Mouse (Mus musculus): ENCODE results near the gene Tnfsf13. TPM values are rescaled to one million over a fixed set of nuclear protein-coding genes. Genes with fewer than 3 reads are reported as not detected.
A peak's percentile ranks its signal among the peaks of the same experiment; 100 is the strongest.

The Tnfsf13 gene
- polyA plus RNA-seq, 1 experiment from 2014 or later = 0.53 TPM

DNA sequence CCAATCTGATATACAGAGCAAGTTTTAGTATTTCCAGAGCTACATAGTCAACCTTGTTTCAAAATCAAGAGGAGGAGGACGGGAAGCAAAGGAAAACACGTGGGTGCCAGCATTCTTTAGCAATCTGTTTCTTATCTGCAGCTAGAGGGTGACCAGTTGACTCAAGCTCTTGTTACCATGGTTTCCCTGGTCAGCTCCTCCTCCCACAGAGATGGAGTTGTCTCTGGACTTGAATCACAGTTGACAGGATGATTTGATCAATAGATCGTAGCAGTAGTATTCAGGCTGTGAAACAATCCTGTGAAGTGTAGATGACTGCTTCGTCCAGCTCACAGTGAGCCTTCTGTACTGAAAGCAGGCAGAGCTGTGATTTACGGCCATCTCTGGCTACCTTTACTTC is 30.3 kb upstream of the Tnfsf13 start:
- Histone ChIP-seq H3K27me3 (replicated peaks; ENCODE audit: control insufficient read depth, insufficient read depth, low read length) (no peaks in the 10 kb centered on the region), H3K36me3 (ENCODE audit: control insufficient read depth, insufficient read depth, low read length) (no peaks in the 10 kb centered on the region), H3K9me3 (replicated peaks; ENCODE audit: control insufficient read depth, low read length) (no peaks in the 10 kb centered on the region), H3K27ac (ENCODE audit: low read depth, low read length) (no peak overlapping the region), H3K4me2 (ENCODE audit: low read length) (no peak overlapping the region), H3K4me1 (ENCODE audit: control insufficient read depth, insufficient read depth, low read length) (no peaks in the 10 kb centered on the region), H3K4me3 (ENCODE audit: low read depth, low read length) (no peak overlapping the region), H3K9ac (ENCODE audit: low read length) (no peak overlapping the region)
- ATAC-seq (no peak), DNase-seq (ENCODE audit: low spot score) (no peak)
- WGBS = 53% methylated on average over 5 of the region's 5 CpGs

DNA sequence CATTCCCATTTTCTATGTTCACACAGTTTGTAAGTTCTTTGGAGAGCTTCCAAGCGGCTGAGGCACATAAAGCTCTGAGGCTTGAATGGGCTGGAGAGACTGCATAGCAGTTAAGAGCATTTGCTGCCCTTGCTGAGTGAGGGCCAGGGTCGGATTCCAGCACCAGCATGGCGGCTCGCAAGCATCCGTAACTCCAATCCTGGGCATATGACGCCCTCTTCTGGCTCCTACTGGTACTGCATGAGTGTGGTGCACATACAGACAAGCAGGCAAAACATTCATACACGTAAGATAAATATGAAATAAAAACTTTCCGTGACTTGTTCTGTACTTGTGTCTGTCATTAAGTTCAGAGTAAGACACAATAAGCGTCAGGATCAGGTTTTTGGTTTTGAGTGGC is 29.9 kb upstream of the Tnfsf13 start:
- no peaks in the 10 kb centered on the region for H3K9me3 ChIP-seq (replicated peaks; ENCODE audit: control insufficient read depth, low read length)
- WGBS = 59% methylated on average over 9 of the region's 9 CpGs
- no peak overlapping the region for H3K27ac ChIP-seq (ENCODE audit: low read depth, low read length)
- H3K4me1 ChIP-seq (ENCODE audit: control insufficient read depth, insufficient read depth, low read length) = no peaks in the 10 kb centered on the region
- no peaks in the 10 kb centered on the region for H3K36me3 ChIP-seq (ENCODE audit: control insufficient read depth, insufficient read depth, low read length)
- ATAC-seq = no peak
- no peak overlapping the region for H3K4me2 ChIP-seq (ENCODE audit: low read length)
- H3K4me3 ChIP-seq (ENCODE audit: low read depth, low read length) = no peak overlapping the region
- H3K27me3 ChIP-seq (replicated peaks; ENCODE audit: control insufficient read depth, insufficient read depth, low read length) = no peaks in the 10 kb centered on the region
- H3K9ac ChIP-seq (ENCODE audit: low read length) = no peak overlapping the region
- DNase-seq (ENCODE audit: low spot score) = no peak

DNA sequence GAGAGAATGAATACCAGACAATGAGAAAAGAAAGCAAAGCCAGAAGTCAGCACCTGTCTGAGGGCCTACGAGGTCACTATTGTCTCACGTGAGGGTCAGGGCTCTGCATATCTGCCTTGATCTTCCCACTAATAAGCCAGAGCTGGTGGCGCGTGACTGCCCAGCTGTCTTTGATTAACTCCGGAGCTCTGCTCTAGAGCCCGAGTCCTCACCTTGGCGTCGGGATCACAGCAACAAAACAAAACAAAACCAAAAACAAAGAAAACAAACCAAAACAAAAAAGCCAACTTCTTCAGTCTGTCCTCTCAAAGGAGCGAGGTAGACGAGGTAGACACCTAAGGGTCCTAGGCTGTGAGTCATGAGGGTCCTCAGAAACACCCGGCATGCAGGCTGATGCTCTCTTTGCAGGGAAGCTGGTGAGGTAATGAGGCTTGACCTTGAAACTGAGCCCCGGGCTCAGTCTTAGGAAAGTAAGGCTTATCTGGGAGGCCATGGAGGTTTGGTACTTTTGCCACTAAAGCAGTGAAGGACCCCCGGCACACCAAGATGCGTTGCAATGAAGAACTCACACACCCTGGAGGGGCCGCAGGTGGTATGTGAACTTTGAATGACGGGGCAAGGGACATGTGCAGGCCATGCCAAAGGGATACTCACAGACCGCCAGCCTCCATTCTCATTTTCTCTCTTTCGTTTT is 29.2 kb upstream of the Tnfsf13 start:
- 80% methylated on average over 18 of the region's 18 CpGs for WGBS
- ATAC-seq = no peak

DNA sequence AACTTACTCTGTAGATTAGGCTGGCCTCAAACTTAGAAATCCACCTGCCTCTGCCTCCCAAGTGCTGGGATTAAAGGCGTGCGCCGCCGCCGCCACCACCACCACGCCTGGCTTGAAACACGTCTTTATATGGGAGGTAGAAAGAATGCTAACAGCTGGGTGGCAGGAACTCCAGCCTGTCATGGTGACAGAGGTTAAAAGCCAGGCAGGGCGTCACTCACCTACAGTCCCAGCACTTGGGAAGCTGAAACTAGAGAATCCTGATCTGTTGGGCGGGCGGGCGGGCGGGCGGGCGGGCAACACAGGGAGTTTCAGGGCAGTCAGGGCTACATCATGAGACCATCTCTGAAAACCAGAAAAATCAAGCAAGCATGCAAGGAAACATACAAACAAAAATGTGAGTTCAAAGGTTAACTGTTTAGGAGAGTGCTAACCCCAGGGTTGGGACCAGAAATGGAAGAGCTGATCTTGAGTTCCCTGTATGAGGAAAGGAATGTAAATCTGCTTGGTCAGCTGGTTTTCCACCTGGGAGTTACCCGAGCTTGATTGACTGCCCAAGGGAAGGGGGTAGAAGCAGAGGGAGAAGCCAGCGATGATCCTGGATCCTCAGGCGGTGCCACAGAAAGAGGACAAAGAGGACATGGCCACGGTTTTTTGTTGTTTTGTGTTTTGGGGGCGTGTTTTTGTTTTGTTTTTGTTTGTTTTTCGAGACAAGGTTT is 27.5 kb upstream of the Tnfsf13 start:
- Histone ChIP-seq H3K4me2 (ENCODE audit: low read length) (no peak overlapping the region), H3K9me3 (replicated peaks; ENCODE audit: control insufficient read depth, low read length) (no peaks in the 10 kb centered on the region), H3K4me1 (ENCODE audit: control insufficient read depth, insufficient read depth, low read length) (no peaks in the 10 kb centered on the region), H3K36me3 (ENCODE audit: control insufficient read depth, insufficient read depth, low read length) (no peaks in the 10 kb centered on the region), H3K9ac (ENCODE audit: low read length) (no peak overlapping the region), H3K27ac (ENCODE audit: low read depth, low read length) (no peak overlapping the region), H3K4me3 (ENCODE audit: low read depth, low read length) (no peak overlapping the region), H3K27me3 (replicated peaks; ENCODE audit: control insufficient read depth, insufficient read depth, low read length) (no peaks in the 10 kb centered on the region)
- 89% methylated on average over 20 of the region's 20 CpGs for WGBS
- DNase-seq (ENCODE audit: low spot score) (no peak), ATAC-seq (no peak)

More for the DNA sequence above, 29.2 kb upstream of the Tnfsf13 start:
- Histone ChIP-seq H3K27me3 (replicated peaks; ENCODE audit: control insufficient read depth, insufficient read depth, low read length) (no peaks in the 10 kb centered on the region), H3K4me3 (ENCODE audit: low read depth, low read length) (no peak overlapping the region), H3K27ac (ENCODE audit: low read depth, low read length) (no peak overlapping the region; the same call in 1 of the 2 replicates), H3K36me3 (ENCODE audit: control insufficient read depth, insufficient read depth, low read length) (no peaks in the 10 kb centered on the region), H3K9me3 (replicated peaks; ENCODE audit: control insufficient read depth, low read length) (no peaks in the 10 kb centered on the region), H3K9ac (ENCODE audit: low read length) (no peak overlapping the region), H3K4me1 (ENCODE audit: control insufficient read depth, insufficient read depth, low read length) (no peaks in the 10 kb centered on the region), H3K4me2 (ENCODE audit: low read length) (no peak overlapping the region)
- no peak for DNase-seq (ENCODE audit: low spot score)

DNA sequence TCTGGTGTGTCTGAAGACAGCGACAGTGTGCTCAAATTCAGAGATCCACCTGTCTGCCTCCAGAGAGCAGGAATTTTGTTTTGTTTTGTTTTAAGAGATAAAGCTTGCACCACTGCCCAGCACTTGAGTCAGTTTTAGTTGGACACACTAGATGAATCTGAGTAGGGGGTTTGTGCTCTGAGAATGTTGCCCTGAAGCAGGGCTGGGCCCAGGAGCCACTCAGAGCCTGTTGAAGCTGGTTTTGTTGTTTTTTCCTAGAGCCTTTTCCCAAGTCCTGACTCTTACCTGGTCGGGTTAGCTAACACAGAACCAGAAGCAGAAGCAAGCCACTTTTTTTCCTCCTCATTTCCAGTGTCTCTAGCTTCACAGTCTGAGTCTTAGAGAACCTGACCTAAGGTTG is 25.5 kb upstream of the Tnfsf13 start:
- no peak for DNase-seq (ENCODE audit: low spot score)
- Histone ChIP-seq H3K4me2 (ENCODE audit: low read length) (no peak overlapping the region), H3K36me3 (ENCODE audit: control insufficient read depth, insufficient read depth, low read length) (no peaks in the 10 kb centered on the region), H3K9me3 (replicated peaks; ENCODE audit: control insufficient read depth, low read length) (no peaks in the 10 kb centered on the region), H3K4me1 (ENCODE audit: control insufficient read depth, insufficient read depth, low read length) (0 out of 2 replicates have a peak, but pooled peaks cover 2% of the 10 kb centered on the region), H3K27me3 (replicated peaks; ENCODE audit: control insufficient read depth, insufficient read depth, low read length) (no peaks in the 10 kb centered on the region), H3K4me3 (ENCODE audit: low read depth, low read length) (no peak overlapping the region), H3K9ac (ENCODE audit: low read length) (no peak overlapping the region), H3K27ac (ENCODE audit: low read depth, low read length) (no peak overlapping the region)
- 72% methylated on average over 2 of the region's 2 CpGs for WGBS
- ATAC-seq = no peak

DNA sequence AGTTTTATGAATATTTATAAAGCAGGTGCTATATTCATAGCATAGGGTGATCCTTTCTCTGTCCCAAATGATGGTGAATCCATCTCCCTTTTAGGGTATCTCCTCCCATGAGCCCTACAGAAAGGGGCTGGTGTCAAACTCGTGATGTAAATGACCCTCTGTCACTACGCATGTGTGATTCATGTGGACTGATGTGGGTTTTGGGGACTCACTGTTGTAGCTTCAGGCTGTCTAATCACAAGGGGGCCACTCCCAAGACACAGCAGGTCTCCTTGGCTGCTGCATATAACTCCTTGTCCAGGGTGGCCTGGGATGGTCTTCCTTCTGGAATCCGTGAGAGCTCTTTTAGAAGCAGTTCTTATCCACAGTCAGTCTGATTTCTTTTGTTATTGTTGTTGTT is 24.9 kb upstream of the Tnfsf13 start:
- Histone ChIP-seq H3K4me1 (ENCODE audit: control insufficient read depth, insufficient read depth, low read length) (0 out of 2 replicates have a peak, but pooled peaks cover 2% of the 10 kb centered on the region), H3K27ac (ENCODE audit: low read depth, low read length) (no peak overlapping the region), H3K4me3 (ENCODE audit: low read depth, low read length) (no peak overlapping the region), H3K9ac (ENCODE audit: low read length) (no peak overlapping the region), H3K27me3 (replicated peaks; ENCODE audit: control insufficient read depth, insufficient read depth, low read length) (no peaks in the 10 kb centered on the region), H3K36me3 (ENCODE audit: control insufficient read depth, insufficient read depth, low read length) (no peaks in the 10 kb centered on the region), H3K9me3 (replicated peaks; ENCODE audit: control insufficient read depth, low read length) (no peaks in the 10 kb centered on the region), H3K4me2 (ENCODE audit: low read length) (no peak overlapping the region)
- ATAC-seq = no peak
- no peak for DNase-seq (ENCODE audit: low spot score)
- WGBS = 75% methylated on average over 3 of the region's 3 CpGs

DNA sequence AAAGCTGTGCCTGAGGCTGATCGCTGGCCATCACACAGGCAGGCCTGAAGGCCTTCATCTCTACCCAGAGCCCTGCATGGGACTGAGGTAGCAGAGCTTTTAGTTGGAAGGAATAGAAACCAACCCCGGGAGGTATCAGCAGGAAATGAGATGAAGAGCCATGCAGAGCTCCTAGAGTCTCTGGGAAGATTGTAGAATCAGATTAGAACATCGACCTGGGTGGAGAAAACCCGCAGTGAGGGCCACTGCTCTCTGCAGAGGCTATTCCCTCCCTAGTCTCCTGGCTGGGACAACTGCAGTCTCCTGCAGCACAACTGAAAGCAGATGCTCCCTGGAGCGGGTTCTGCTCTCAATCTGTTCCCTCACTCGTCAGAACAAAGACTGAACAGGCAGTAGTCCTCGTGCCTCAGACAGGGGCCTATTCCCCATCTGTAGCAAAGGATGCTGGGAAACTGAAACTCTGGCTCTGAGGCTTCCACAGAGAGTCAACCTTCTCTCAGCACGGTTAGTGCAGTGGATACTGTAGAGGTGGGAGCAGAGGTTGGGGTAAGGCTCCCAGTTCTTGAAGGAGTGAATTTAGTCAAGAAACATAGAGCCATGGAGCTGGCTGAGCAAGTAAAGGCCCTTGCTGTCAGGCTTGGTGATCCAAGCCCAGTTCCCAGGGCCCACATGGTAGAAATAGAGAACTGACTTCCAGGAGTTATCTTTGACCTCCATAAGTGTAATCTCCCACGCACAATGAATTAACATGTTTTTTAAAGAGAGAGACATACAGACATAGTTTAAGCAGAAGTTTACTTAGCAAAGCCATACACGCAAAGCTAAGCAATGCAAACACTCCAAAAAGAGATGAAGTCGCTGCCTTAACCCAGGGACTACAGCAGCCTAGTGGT is 24.2 kb upstream of the Tnfsf13 start:
- H3K9me3 ChIP-seq (replicated peaks; ENCODE audit: control insufficient read depth, low read length) = no peaks in the 10 kb centered on the region
- no peaks in the 10 kb centered on the region for H3K27me3 ChIP-seq (replicated peaks; ENCODE audit: control insufficient read depth, insufficient read depth, low read length)
- no peaks in the 10 kb centered on the region for H3K36me3 ChIP-seq (ENCODE audit: control insufficient read depth, insufficient read depth, low read length)
- ATAC-seq (no peak), DNase-seq (ENCODE audit: low spot score) (peak; percentile 25)
- H3K9ac ChIP-seq (ENCODE audit: low read length) = no peak overlapping the region
- H3K4me2 ChIP-seq (ENCODE audit: low read length) = no peak overlapping the region
- H3K27ac ChIP-seq (ENCODE audit: low read depth, low read length) = no peak overlapping the region
- 57% methylated on average over 11 of the region's 11 CpGs for WGBS
- H3K4me1 ChIP-seq (ENCODE audit: control insufficient read depth, insufficient read depth, low read length) = 0 out of 2 replicates have a peak, but pooled peaks cover 2% of the 10 kb centered on the region
- H3K4me3 ChIP-seq (ENCODE audit: low read depth, low read length) = no peak overlapping the region

DNA sequence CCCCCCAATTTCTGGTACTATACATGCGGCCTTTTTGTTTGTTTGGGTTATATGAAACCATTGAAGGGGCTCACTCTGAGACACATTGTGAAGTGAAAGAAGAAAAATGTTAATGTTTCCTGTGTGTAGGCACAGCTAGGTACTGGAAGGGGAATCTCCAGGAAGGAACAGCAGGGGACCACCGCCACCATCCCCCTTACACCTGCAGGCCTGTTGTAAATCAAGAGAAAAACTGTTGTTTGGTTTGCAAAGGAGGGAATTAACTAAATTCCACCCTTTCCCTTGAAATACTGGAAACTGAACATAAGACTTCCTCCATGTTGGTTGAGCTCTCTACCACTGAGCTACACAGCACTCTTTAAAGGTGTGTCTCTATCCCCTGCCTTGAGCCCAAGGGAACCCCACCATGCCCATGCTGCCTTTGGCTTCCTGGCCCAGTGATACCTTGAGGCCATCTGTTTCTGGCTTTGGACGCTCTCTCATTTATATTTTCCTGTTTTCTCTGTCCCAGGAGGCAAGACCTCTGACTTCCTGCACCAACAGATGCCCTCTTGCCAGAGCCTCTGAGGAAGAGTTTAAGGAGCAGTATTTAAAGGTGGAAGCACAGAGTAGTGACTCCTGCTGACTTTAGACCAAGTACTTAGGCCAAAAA is 23.2 kb upstream of the Tnfsf13 start:
- H3K9me3 ChIP-seq (replicated peaks; ENCODE audit: control insufficient read depth, low read length) = no peaks in the 10 kb centered on the region
- H3K4me2 ChIP-seq (ENCODE audit: low read length) = no peak overlapping the region
- no peak overlapping the region for H3K9ac ChIP-seq (ENCODE audit: low read length)
- DNase-seq (ENCODE audit: low spot score) = no peak
- no peak overlapping the region for H3K4me3 ChIP-seq (ENCODE audit: low read depth, low read length)
- no peak for ATAC-seq
- no peaks in the 10 kb centered on the region for H3K36me3 ChIP-seq (ENCODE audit: control insufficient read depth, insufficient read depth, low read length)
- 76% methylated on average over 3 of the region's 3 CpGs for WGBS
- H3K27ac ChIP-seq (ENCODE audit: low read depth, low read length) = no peak overlapping the region
- 0 out of 2 replicates have a peak, but pooled peaks cover 2% of the 10 kb centered on the region for H3K4me1 ChIP-seq (ENCODE audit: control insufficient read depth, insufficient read depth, low read length)
- no peaks in the 10 kb centered on the region for H3K27me3 ChIP-seq (replicated peaks; ENCODE audit: control insufficient read depth, insufficient read depth, low read length)

Data from forebrain, embryonic 14.5 days (tissue).